Mouse (Mus musculus) midbrain, embryonic 14.5 days (tissue): ENCODE results near the gene Agpat2. TPM values are rescaled to one million over a fixed set of nuclear protein-coding genes. Genes with fewer than 3 reads are reported as not detected.

Experiments used
- ATAC-seq: fragments of 200-750 bp; cut with Nextera tagmentation; 2 replicates; pipeline ENCODE4 v1.8.0; 2017; ENCODE audit warnings: moderate number of reproducible peaks, moderate library complexity; ENCODE audit not compliant: low FRiP score, low TSS enrichment
- DNase-seq: peaks from one replicate; pipeline ENCODE4 v3.0.0-alpha.2; 2015
- H3K27ac ChIP-seq: fragments of 300-500 bp; sonication (generic); replicated peaks from 2 replicates; pipeline ENCODE4 v1.5.1; 2014; ENCODE audit warnings: mild to moderate bottlenecking, low read depth, low read length, moderate library complexity
- H3K27me3 ChIP-seq: fragments of 300-500 bp; sonication (generic); 2 replicates; pipeline ENCODE4 v1.6.1; 2014; ENCODE audit warnings: low read length, control low read depth, mixed read lengths; ENCODE audit not compliant: control insufficient read depth, insufficient read depth
- H3K36me3 ChIP-seq: fragments of 300-500 bp; sonication (generic); 2 replicates; pipeline ENCODE4 v1.6.1; 2014; ENCODE audit warnings: low read length, control low read depth; ENCODE audit not compliant: control insufficient read depth, insufficient read depth
- H3K4me1 ChIP-seq: fragments of 300-500 bp; sonication (generic); 2 replicates; pipeline ENCODE4 v1.6.1; 2014; ENCODE audit warnings: mild to moderate bottlenecking, antibody characterized with exemption, low read length, control low read depth; ENCODE audit not compliant: control insufficient read depth, insufficient read depth
- H3K4me2 ChIP-seq: fragments of 300-500 bp; sonication (generic); 2 replicates; pipeline ENCODE4 v1.6.1; 2014; ENCODE audit warnings: mild to moderate bottlenecking, low read length, moderate library complexity
- H3K4me3 ChIP-seq: fragments of 300-500 bp; sonication (generic); replicated peaks from 2 replicates; pipeline ENCODE4 v1.5.1; 2014; ENCODE audit warnings: low read depth, low read length
- H3K9ac ChIP-seq: fragments of 300-500 bp; sonication (generic); replicated peaks from 2 replicates; pipeline ENCODE4 v1.6.1; 2014; ENCODE audit warnings: mild to moderate bottlenecking, low read length, moderate library complexity
- H3K9me3 ChIP-seq: fragments of 300-500 bp; sonication (generic); 2 replicates; pipeline ENCODE4 v1.6.1; 2016; ENCODE audit warnings: low read length, control low read depth, mixed read lengths; ENCODE audit not compliant: control insufficient read depth
- WGBS: fragments of 180-500 bp; shearing (Covaris S2); extraction: QIAGEN DNeasy Blood & Tissue Kit; methylation state at CpG from one replicate; pipeline ENCODE4 v1.1.7; 2014; 5-methylcytosine and 5-hydroxymethylcytosine counted together
- polyA plus RNA-seq: library from polyadenylated mRNA; unstranded; fragments of >200 nt; fragmentation: Nextera tagmentation; extraction: Ambion mirVana; gene quantifications from 2 replicates; pipeline ENCODE4 v1.2.1, GENCODE M21; 2014

Agpat2 gene
- polyA plus RNA-seq, 1 experiment from 2014 or later = 3.8 TPM

GRCm38 (mm10) chr2:26605331-26605730 lies 1.1 kb upstream of the Agpat2 start:
- peaks cover 23% of the 10 kb centered on the region for H3K27me3 ChIP-seq
- H3K4me2 ChIP-seq = no peak overlapping the region
- 0 out of 2 replicates have a peak, but pooled peaks cover 5% of the 10 kb centered on the region for H3K4me1 ChIP-seq
- H3K9ac ChIP-seq = no peak overlapping the region
- no peaks in the 10 kb centered on the region for H3K36me3 ChIP-seq
- no peaks in the 10 kb centered on the region for H3K9me3 ChIP-seq
- DNase-seq (no peak), ATAC-seq (no peak)
- no peak overlapping the region for H3K27ac ChIP-seq
- 86% methylated on average over 8 of the region's 8 CpGs for WGBS
- no peak overlapping the region for H3K4me3 ChIP-seq

- Histone ChIP-seq H3K4me3 (peak overlapping the region; percentile 48), H3K27ac (no peak overlapping the region), H3K9ac (no peak overlapping the region), H3K4me2 (peak overlapping the region; percentile 66), H3K4me1 (0 out of 2 replicates have a peak, but pooled peaks cover 5% of the 10 kb centered on the region), H3K27me3 (peaks cover 23% of the 10 kb centered on the region), H3K9me3 (no peaks in the 10 kb centered on the region), H3K36me3 (no peaks in the 10 kb centered on the region)
- WGBS = 26% methylated on average over 6 of the region's 6 CpGs
- DNase-seq = no peak
- no peak for ATAC-seq
Observed at GRCm38 (mm10) chr2:26603159-26603558, 1.1 kb downstream of the Agpat2 start.

GRCm38 (mm10) chr2:26602631-26603030 lies 1.6 kb downstream of the Agpat2 start:
- DNase-seq = no peak
- H3K27ac ChIP-seq = no peak overlapping the region
- 89% methylated on average over 5 of the region's 5 CpGs for WGBS
- peaks cover 23% of the 10 kb centered on the region for H3K27me3 ChIP-seq
- H3K9ac ChIP-seq = no peak overlapping the region
- 0 out of 2 replicates have a peak, but pooled peaks cover 5% of the 10 kb centered on the region for H3K4me1 ChIP-seq
- H3K4me3 ChIP-seq = no peak overlapping the region
- no peaks in the 10 kb centered on the region for H3K36me3 ChIP-seq
- ATAC-seq = no peak
- H3K4me2 ChIP-seq = no peak overlapping the region
- no peaks in the 10 kb centered on the region for H3K9me3 ChIP-seq

GRCm38 (mm10) chr2:26601595-26601994 lies 2.6 kb downstream of the Agpat2 start:
- Histone ChIP-seq H3K9me3 (no peaks in the 10 kb centered on the region), H3K27me3 (peaks cover 23% of the 10 kb centered on the region), H3K4me3 (no peak overlapping the region), H3K4me1 (0 out of 2 replicates have a peak, but pooled peaks cover 5% of the 10 kb centered on the region), H3K9ac (no peak overlapping the region), H3K27ac (no peak overlapping the region), H3K4me2 (no peak overlapping the region), H3K36me3 (no peaks in the 10 kb centered on the region)
- WGBS = 77% methylated on average over 1 of the region's 1 CpGs
- no peak for ATAC-seq
- no peak for DNase-seq

GRCm38 (mm10) chr2:26600664-26601063 lies 3.6 kb downstream of the Agpat2 start:
- Histone ChIP-seq H3K27me3 (peaks cover 23% of the 10 kb centered on the region), H3K9me3 (no peaks in the 10 kb centered on the region), H3K4me2 (no peak overlapping the region), H3K4me1 (0 out of 2 replicates have a peak, but pooled peaks cover 5% of the 10 kb centered on the region), H3K36me3 (no peaks in the 10 kb centered on the region), H3K9ac (no peak overlapping the region), H3K4me3 (no peak overlapping the region), H3K27ac (no peak overlapping the region)
- no peak for DNase-seq
- 95% methylated on average over 2 of the region's 2 CpGs for WGBS
- ATAC-seq = no peak

GRCm38 (mm10) chr2:26599965-26600364 lies 4.3 kb downstream of the Agpat2 start:
- Histone ChIP-seq H3K27me3 (peaks cover 23% of the 10 kb centered on the region), H3K9ac (no peak overlapping the region), H3K9me3 (no peaks in the 10 kb centered on the region), H3K4me3 (no peak overlapping the region), H3K4me2 (no peak overlapping the region), H3K27ac (no peak overlapping the region), H3K4me1 (0 out of 2 replicates have a peak, but pooled peaks cover 5% of the 10 kb centered on the region), H3K36me3 (no peaks in the 10 kb centered on the region)
- DNase-seq (no peak), ATAC-seq (no peak)
- 91% methylated on average over 4 of the region's 4 CpGs for WGBS

GRCm38 (mm10) chr2:26598462-26598861 lies 5.8 kb downstream of the Agpat2 start:
- DNase-seq (no peak), ATAC-seq (no peak)
- H3K9ac ChIP-seq = no peak overlapping the region
- 0 out of 2 replicates have a peak, but pooled peaks cover 1% of the 10 kb centered on the region for H3K4me1 ChIP-seq
- H3K27ac ChIP-seq = no peak overlapping the region
- H3K27me3 ChIP-seq = peaks cover 9% of the 10 kb centered on the region
- 92% methylated on average over 3 of the region's 3 CpGs for WGBS
- H3K4me2 ChIP-seq = no peak overlapping the region
- H3K36me3 ChIP-seq = no peaks in the 10 kb centered on the region
- H3K4me3 ChIP-seq = no peak overlapping the region
- no peaks in the 10 kb centered on the region for H3K9me3 ChIP-seq

GRCm38 (mm10) chr2:26597810-26598209 lies 6.4 kb downstream of the Agpat2 start:
- 91% methylated on average over 2 of the region's 2 CpGs for WGBS
- no peaks in the 10 kb centered on the region for H3K36me3 ChIP-seq
- no peaks in the 10 kb centered on the region for H3K4me1 ChIP-seq
- H3K9me3 ChIP-seq = no peaks in the 10 kb centered on the region
- DNase-seq (no peak), ATAC-seq (no peak)
- H3K27me3 ChIP-seq = peaks cover 3% of the 10 kb centered on the region; the same call in 1 of the 2 replicates
- H3K4me3 ChIP-seq = no peak overlapping the region
- H3K9ac ChIP-seq = no peak overlapping the region
- no peak overlapping the region for H3K27ac ChIP-seq
- H3K4me2 ChIP-seq = no peak overlapping the region

- Histone ChIP-seq H3K4me2 (no peak overlapping the region), H3K9me3 (no peaks in the 10 kb centered on the region), H3K36me3 (no peaks in the 10 kb centered on the region), H3K4me3 (no peak overlapping the region), H3K9ac (no peak overlapping the region), H3K27ac (no peak overlapping the region), H3K4me1 (no peaks in the 10 kb centered on the region), H3K27me3 (no peaks in the 10 kb centered on the region)
- ATAC-seq = no peak
- WGBS = 94% methylated on average over 3 of the region's 3 CpGs
- no peak for DNase-seq
Observed at GRCm38 (mm10) chr2:26596898-26597297, 7.3 kb downstream of the Agpat2 start.
